Mouse (Mus musculus): ENCODE measurements around the gene Chga.

DNA sequence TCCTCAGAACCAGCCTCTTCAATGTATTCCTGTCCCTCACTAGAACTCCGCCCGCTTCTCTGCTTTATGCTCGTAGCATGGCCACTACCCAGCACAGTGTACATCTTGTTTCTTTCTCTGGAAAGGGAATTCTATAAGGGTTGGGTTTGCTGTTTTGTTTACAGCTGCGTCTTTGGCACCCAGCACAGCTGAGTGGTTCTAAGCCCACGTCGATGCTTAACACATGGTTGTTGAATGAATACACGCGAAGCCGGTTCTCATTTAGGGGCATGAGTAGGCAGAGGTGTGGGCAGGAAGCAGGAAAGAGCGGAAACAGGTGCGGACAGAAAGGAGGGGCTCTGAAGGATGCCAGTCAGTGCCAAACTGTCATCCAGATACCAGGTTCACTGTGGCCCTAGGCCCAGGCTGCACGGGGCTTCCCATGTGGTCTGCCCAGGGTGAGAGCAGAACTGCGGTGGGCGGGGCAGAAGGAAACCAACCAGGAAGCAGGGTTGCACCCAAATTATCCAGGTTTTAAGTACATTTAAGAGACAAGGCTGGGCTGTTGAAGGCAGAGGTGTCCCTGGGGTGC lies 979 bp upstream of the Chga start:
- TF ChIP-seq POLR2A (IDR thresholded peaks at IDR 0.05; ENCODE audit: low read depth, low read length), result no peak
- TF ChIP-seq CTCF (IDR thresholded peaks at IDR 0.05; ENCODE audit: extremely low read depth, insufficient read length, insufficient replicate concordance, low read depth, low read length), result no peak

All from small intestine, adult 2 months (tissue).